Mouse (Mus musculus) c-Kit-positive CD71-positive TER-119-negative erythroid progenitor cells, embryonic 14.5 days (primary cell): Measurements from ENCODE around the gene Ykt6.
"Not testable (repeated sequence)": the region's sequence is repeated elsewhere in the genome, so short reads cannot be mapped to it uniquely, and the experiment has no call there.

Experiments
- DNase-seq: peaks from one replicate; pipeline ENCODE4 v3.0.0-alpha.2; 2013; ENCODE audit warnings: low read depth

Gene Ykt6

DNA sequence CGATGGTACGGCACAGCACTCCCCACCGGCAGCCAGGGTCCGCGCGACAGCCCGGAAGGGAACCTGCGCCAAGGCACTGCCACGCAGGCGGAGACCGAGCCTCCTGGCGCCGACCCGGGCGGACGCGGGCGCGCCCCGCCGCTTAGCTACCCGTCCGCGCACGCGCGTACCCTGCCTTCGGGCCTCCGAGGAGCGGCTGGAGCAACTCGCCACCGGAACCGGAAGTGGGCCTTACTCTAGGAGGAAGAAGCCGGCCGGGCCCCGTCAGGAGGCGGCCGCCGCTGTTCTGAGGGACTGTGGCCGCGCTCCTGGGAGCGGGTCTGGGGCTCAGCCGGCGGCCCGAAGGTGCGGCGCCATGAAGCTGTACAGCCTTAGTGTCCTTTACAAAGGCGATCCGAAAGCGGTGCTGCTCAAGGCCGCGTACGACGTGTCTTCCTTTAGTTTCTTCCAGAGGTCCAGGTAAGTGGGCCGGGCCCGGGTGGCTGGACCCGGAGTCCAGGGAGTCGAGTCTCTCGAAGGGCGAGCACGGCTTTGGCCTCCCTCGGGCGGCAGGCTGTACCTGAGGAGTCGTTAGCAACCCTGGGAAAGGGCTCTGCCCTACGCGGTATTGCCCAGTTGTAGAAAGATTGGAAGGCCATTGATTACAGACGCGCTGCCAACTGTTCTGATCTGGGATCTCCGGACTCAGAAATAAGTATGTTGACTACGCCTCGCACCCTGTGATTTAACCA, at the start of gene Ykt6:
Gene Ykt6, plus strand, starts transcription at position 148 of the 731 bp plus-strand sequence.
- DNase-seq = peak; percentile 87

- DNase-seq = no peak
Measured at GRCm38 (mm10) chr11:5905778-5906518, 49.5 kb upstream of the Ykt6 start.

DNA sequence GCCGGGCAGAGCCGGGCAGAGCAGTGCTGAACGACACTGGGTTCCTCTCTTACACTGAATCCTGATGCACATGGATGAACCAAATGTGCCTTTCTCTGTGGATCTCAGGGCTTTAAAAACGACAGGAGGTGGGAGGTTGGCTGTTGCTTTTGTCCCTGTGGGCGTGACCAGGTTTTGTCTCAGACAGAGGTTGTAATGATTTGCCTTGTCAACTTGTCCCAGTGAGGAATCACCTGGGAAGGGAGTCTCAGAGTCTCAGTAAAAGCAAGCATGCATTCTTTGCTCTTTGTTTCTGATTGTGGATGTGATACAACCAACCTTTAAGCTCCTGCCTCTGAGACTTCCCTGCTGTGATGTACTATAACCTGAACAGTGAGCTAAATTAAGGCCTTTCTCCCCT, 48.4 kb upstream of the Ykt6 start:
- DNase-seq = no peak

DNA sequence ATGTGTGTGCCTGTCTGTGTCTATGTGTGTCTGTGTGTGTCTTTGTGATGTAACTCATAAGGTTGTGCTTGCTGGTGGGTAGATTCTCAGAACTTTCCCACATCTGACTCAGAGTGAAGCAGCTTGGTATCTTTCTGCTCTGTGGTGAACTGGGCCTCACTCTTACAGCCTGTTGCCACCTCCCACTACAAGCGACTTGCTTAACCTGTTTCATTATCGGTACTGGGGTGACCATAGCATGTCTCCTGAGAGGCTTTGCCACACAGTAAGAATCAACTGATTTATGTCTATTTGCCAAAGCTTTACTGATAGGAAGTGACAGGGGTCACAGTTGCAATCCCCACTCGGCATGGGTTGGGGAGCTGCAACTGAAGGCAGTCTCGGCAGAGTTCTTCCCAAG, 46.9 kb upstream of the Ykt6 start:
- DNase-seq = no peak

GRCm38 (mm10) chr11:5912635-5913034, 42.9 kb upstream of the Ykt6 start:
- no peak for DNase-seq

- no peak for DNase-seq
Measured at GRCm38 (mm10) chr11:5913256-5913655, 42.2 kb upstream of the Ykt6 start.

DNA sequence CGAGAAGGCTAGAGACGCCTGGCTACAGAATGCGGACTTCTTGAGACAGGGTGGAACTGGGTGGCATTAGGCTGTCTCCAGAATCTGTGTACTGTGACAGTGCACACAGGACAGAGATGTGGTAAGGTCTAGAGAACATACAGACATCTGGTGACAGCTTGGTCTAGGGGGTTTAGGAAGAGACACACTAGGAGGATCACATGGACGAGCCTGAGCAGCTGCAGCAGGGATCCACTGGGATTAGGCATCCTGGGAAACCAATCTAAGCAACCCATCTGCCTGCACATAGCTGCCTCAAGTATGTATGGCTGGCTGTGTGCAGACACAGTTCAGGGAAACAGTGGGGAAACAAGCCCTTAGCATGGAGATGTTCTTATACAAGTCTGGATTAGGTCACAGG, 41.6 kb upstream of the Ykt6 start:
- no peak for DNase-seq

GRCm38 (mm10) chr11:5914940-5915339, 40.6 kb upstream of the Ykt6 start:
- DNase-seq = no peak

DNA sequence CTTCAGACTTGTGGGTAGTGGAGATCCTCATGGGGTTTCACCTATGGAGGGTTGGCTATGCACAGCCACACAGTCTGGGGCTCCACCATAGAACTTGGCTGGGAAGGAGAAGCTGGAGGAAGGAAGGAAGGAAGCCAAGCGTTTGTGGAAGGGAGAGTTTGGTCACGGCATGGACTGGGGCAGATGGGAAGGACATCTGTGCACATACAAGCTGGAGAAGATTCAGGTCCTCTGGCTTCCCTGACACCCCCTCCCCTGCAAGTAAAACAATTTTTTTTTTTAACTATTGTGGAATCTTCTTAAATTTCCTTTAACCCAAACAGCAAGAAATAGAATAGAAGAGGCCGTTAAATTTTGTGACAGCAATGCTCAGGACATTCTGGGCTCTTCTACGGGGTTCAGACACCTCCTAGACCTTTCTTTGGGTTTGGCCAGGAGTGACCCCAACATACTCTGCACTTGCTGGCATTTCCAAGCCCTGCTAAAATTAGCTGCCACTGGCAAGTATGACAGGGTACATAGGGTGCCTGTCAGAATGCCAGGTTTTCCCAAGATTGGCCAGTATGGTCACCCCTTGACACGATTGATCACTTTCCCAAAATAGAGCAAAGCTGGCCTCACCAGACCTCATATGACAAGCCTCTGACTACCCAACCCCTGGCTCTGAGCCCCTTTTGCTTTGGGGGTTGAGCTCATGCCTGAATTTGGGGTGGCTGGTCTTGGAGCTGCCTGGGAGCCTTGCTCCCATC, 39.9 kb upstream of the Ykt6 start:
- no peak for DNase-seq

DNA sequence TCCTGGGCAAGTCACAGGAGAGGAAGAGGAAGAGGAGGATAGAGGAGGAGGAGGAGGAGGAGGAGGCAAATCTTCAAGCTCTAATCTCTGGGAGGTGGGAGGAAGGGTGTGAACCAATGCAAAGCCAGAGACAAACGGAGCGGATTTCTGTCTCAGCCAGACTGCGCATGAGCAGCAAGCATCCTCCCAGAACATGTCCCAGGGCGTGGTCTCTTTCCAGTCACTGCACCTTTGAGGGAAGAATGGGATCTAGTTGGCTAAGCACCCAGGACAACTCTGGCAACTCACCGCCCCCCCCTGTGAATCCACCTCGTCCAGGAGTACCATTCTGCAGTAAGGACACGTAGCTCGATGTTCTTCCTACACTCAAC, 39.3 kb upstream of the Ykt6 start:
- DNase-seq = no peak

GRCm38 (mm10) chr11:5918111-5918510, 37.4 kb upstream of the Ykt6 start:
- DNase-seq = no peak

GRCm38 (mm10) chr11:5919606-5920005, 35.9 kb upstream of the Ykt6 start:
- no peak for DNase-seq

DNA sequence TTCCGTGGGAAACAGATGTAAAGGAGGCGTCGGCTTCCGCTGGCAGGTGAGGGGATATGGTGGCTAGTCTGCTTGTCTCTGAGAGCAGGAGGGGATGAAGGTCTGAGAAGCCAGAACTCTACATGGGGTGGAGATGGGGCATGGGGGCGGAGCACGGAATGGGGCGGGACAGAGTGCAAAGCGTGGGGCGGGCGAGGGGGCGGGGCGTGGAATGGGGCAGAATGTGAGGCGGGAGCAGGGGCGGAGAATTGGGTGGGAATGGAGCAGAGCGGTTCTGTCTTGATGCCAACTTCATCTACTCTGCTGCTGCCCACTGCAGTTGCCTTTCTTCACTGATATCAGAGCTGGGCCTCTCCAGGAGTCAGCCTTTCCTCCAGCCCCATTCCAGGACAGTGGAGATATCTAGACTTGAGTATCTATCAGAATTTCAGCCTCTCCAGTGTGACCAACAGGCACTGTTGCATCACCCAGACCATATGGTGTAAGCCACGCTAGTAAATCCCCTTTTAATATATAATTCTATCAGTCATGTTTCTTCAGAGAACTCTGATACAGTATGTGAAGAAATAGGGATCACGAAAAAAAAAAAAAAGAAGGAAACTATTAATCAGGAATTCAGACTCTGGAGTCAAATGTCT, 35.1 kb upstream of the Ykt6 start:
- no peak for DNase-seq

DNA sequence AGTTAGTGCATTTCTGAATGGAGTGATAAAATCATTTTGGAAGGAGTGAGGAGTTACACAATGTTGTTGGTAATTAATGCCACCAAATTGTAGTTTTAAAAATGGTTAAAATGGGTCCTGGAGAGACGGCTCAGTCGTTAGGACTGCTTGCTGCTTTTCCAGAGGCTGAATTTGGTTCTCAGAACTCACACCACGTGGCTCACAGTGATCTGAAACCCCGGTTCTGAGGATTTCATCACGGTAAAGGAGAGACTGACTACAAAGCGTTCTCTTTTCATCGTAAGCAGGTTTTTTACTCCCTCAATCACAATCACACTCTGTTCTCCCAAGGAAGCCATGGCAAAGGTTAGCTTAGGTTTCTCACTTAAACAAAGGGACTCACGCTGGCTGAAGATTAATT, 30.8 kb upstream of the Ykt6 start:
- no peak for DNase-seq

DNA sequence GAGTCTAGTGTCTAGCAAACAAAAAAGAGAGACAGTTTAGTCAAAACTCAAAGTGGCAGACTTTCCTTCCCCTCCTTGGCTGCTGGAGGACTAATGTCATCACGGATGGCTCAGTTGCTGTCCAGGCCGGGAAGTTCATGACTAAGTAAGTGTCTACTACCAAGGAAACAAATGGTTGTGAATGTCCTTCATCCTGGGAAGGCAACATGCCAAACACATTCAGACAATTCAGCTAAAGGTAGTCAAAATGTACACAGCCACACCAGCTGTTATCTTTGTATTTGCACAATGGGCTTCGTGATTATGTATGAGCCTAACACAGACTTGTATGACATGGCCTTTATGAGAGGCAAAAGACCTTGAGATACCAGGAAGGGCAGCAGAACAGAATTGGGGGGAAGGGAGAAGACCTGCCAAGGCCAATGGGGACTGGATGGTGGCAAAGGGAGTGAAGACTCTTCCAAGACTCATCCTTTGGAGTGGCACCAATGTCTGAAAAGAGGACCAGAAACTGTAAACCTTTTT, 28.7 kb upstream of the Ykt6 start:
- DNase-seq = no peak

GRCm38 (mm10) chr11:5930578-5930977, 24.9 kb upstream of the Ykt6 start:
- no peak for DNase-seq

DNA sequence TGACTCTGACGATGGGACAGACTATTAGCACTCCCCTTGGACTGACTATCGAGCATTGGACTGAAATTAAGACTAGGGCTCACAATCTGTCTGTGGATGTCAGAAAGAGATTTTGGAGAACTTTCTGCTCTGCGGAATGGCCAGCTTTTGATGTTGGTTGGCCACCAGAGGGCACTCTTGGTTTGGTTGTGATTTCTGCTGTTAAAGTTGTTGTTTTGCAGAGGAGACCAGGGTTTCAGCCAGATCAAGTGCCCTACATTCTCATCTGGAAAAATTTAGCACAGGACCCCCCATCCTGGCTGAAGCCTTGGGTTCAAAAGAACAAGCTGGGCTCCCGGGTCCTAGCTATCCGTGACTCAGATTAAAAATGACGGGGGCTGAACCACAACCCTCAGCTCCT, 23.5 kb upstream of the Ykt6 start:
- DNase-seq = not testable (repeated sequence)

DNA sequence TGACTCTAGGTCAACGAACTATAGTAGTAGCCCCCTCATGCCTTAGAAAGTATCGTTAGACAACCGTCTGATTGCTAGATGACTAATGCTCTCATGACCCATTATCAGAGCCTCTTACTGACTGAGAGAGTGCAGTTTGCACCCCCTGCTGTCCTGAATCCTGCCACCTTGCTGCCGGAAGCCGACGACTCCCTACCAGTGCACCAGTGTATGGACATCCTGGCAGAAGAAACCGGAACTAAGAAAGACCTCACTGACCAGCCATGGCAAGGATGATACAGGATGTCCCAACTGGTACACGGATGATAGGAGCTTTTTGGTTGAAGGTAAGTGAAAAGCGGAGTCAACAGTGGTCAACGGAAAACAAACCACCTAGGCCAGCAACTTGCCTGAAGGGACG, 21.0 kb upstream of the Ykt6 start:
- not testable (repeated sequence) for DNase-seq

- no peak for DNase-seq
Measured at GRCm38 (mm10) chr11:5942966-5943365, 12.5 kb upstream of the Ykt6 start.

GRCm38 (mm10) chr11:5945096-5945495, 10.4 kb upstream of the Ykt6 start:
- no peak for DNase-seq

DNA sequence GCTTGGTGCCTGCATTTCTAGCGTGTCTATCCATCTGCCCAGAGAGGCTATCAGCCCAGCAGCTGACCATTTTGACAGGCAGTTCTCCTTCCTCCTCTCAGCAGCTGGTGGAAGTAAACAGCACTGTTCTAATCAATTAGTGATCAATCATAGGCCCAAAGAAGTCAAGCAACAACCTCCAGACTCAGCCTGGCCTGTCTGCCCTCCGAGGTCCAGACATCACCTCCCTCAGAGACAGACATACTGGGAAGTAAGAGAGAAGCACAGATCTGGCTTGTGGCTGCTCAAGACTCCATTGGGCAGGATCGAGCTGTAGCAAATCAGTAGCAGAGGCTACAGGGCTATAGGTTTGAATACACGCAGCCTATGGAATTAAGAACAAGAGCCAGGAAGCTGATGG, 7.7 kb upstream of the Ykt6 start:
- no peak for DNase-seq

- DNase-seq = no peak
Measured at GRCm38 (mm10) chr11:5948546-5949250, 6.8 kb upstream of the Ykt6 start.
